8 mouse cellular contexts compared by ENCODE assay signal in genomic region chr15:80013256-80014030, GRCm38 (mm10). TPM values are rescaled to one million over a fixed set of nuclear protein-coding genes. Genes with fewer than 3 reads are reported as not detected.
DNase-seq lines count a peak whose midpoint lies in the region; ATAC-seq and TF ChIP-seq lines count a peak whose summit lies in the region.

No protein-coding gene starts in this region.

- under 1% methylated on average over 36 of the region's 36 CpGs for WGBS in heart, postnatal 0 days
- 2% methylated on average over 35 of the region's 36 CpGs for WGBS in limb, embryonic 11.5 days

- H3K4me1 ChIP-seq in heart, postnatal 0 days (ENCODE audit: control insufficient read depth, insufficient read depth), result peaks cover 25% of the 10 kb centered on the region
- peaks cover 18% of the 10 kb centered on the region for H3K4me1 ChIP-seq in limb, embryonic 11.5 days (ENCODE audit: control insufficient read depth, insufficient read depth, low read length)

- TF ChIP-seq CTCF in layer of hippocampus, adult 2 months (conservative IDR thresholded peaks at IDR 0.05), result no peak
- no peak for TF ChIP-seq CTCF in heart, postnatal 0 days (IDR thresholded peaks at IDR 0.05; ENCODE audit: low read depth)

- ATAC-seq in heart, postnatal 0 days (ENCODE audit: insufficient read depth, low read depth), result no peak
- no peak for ATAC-seq in limb, embryonic 11.5 days (ENCODE audit: insufficient number of reproducible peaks, low FRiP score, low TSS enrichment, low read depth)
- no peak for ATAC-seq in erythroid progenitor cell, adult 5-6 weeks (replicated peaks; ENCODE audit: low FRiP score, poor library complexity, severe bottlenecking)

- H3K4me2 ChIP-seq in heart, postnatal 0 days (ENCODE audit: low read depth, low read length), result peak overlapping the region; percentile 81
- peak overlapping the region; percentile 88 for H3K4me2 ChIP-seq in limb, embryonic 11.5 days (ENCODE audit: low read depth, severe bottlenecking)

- DNase-seq in layer of hippocampus, adult 2 months (ENCODE audit: low spot score in 2 of 2), result no peak
- no peak for DNase-seq in layer of hippocampus, adult 9-11 months
- peak; percentile 72 to 73 for DNase-seq in adrenal gland, postnatal 36 days
- no peak for DNase-seq in heart, postnatal 0 days (ENCODE audit: low spot score)
- peak; percentile 43 for DNase-seq in limb, embryonic 11.5 days (ENCODE audit: low spot score)
- peak; percentile 31 for DNase-seq in right cerebral cortex, postnatal 14 days
- no peak for DNase-seq in adipocyte (ENCODE audit: low spot score)

- H3K9me3 ChIP-seq in heart, postnatal 0 days (replicated peaks; ENCODE audit: control insufficient read depth, low read length), result no peaks in the 10 kb centered on the region
- H3K9me3 ChIP-seq in limb, embryonic 11.5 days (ENCODE audit: control insufficient read depth, low read length), result no peaks in the 10 kb centered on the region

- peak overlapping the region; percentile 90 for H3K4me3 ChIP-seq in layer of hippocampus, adult 2 months
- peak overlapping the region; percentile 56 for H3K4me3 ChIP-seq in heart, postnatal 0 days (ENCODE audit: low read depth, low read length)
- peak overlapping the region; percentile 55 for H3K4me3 ChIP-seq in limb, embryonic 11.5 days (ENCODE audit: low read depth, low read length)

- no peaks in the 10 kb centered on the region for H3K36me3 ChIP-seq in heart, postnatal 0 days (replicated peaks; ENCODE audit: control insufficient read depth, insufficient read depth, low read length)
- no peaks in the 10 kb centered on the region for H3K36me3 ChIP-seq in limb, embryonic 11.5 days (ENCODE audit: control insufficient read depth, insufficient read depth, low read length)

- TF ChIP-seq EP300 in heart, postnatal 0 days (IDR thresholded peaks at IDR 0.05; ENCODE audit: low read depth), result no peak

- H3K27ac ChIP-seq in layer of hippocampus, adult 2 months, result peak overlapping the region; percentile 99
- H3K27ac ChIP-seq in heart, postnatal 0 days (ENCODE audit: low read depth), result peak overlapping the region; percentile 56
- H3K27ac ChIP-seq in limb, embryonic 11.5 days (replicated peaks; ENCODE audit: low read depth, low read length), result no peak overlapping the region

- H3K9ac ChIP-seq in heart, postnatal 0 days (replicated peaks; ENCODE audit: low read depth, low read length), result peak overlapping the region; percentile 79
- H3K9ac ChIP-seq in limb, embryonic 11.5 days (ENCODE audit: low read length), result peak overlapping the region; percentile 61

- peaks cover 53% of the 10 kb centered on the region for H3K27me3 ChIP-seq in heart, postnatal 0 days (ENCODE audit: control insufficient read depth, insufficient read depth, low read length)
- peaks cover 79% of the 10 kb centered on the region for H3K27me3 ChIP-seq in limb, embryonic 11.5 days (ENCODE audit: control insufficient read depth, insufficient read depth, low read length)

RNA-seq across cellular contexts. Expression of gene Pdgfb, which starts 1.3 kb away (rescaled TPM):
- total RNA-seq in layer of hippocampus, adult 2 months (2021), result 10 to 100 TPM; 27.4 to 29.3 TPM
- 10 to 100 TPM; 31.7 to 39.4 TPM for total RNA-seq in adrenal gland, postnatal 36 days (2021)
- 32.2 and 33.7 TPM in 2 replicates for total RNA-seq in heart, postnatal 0 days (2014; rRNA removed; ENCODE audit: low replicate concordance)
- 3.3 and 3.5 TPM in 2 replicates for polyA plus RNA-seq in heart, postnatal 0 days (2015; fragmentation: Nextera tagmentation; extraction: Ambion mirVana)
- 1.6 and 2.4 TPM in 2 replicates for polyA plus RNA-seq in limb, embryonic 11.5 days (2014; fragmentation: Nextera tagmentation; extraction: Ambion mirVana)
- total RNA-seq in erythroid progenitor cell, adult 5-6 weeks (2015; ENCODE audit: low replicate concordance), result 1.3 TPM in 1 of 2 replicates, not detected in the other
- 1.6 TPM in 1 of 2 replicates, not detected in the other for total RNA-seq in erythroid progenitor cell, adult 5-6 weeks (2017; ENCODE audit: low replicate concordance)

RNA-seq across cellular contexts. Expression of gene Cbx7, which starts 42.5 kb away (rescaled TPM):
- total RNA-seq in layer of hippocampus, adult 2 months (2021), result 10 to 100 TPM; 49.8 to 50.3 TPM
- 10 to 100 TPM; 11.9 to 20.6 TPM for total RNA-seq in adrenal gland, postnatal 36 days (2021)
- 0.50 and 2.1 TPM in 2 replicates for total RNA-seq in heart, postnatal 0 days (2014; rRNA removed; ENCODE audit: low replicate concordance)
- 0.82 and 1.0 TPM in 2 replicates for polyA plus RNA-seq in heart, postnatal 0 days (2015; fragmentation: Nextera tagmentation; extraction: Ambion mirVana)
- 0.97 and 1.4 TPM in 2 replicates for polyA plus RNA-seq in limb, embryonic 11.5 days (2014; fragmentation: Nextera tagmentation; extraction: Ambion mirVana)
- total RNA-seq in erythroid progenitor cell, adult 5-6 weeks (2015; ENCODE audit: low replicate concordance), result 21.0 and 23.1 TPM in 2 replicates
- total RNA-seq in erythroid progenitor cell, adult 5-6 weeks (2017; ENCODE audit: low replicate concordance), result 12.1 and 15.4 TPM in 2 replicates

Comparison
In these comparisons a context has a peak if more than half of its experiments do, and no peak if none do; other contexts are left out.
1. DNase-seq: peak in adrenal gland, postnatal 36 days (2 of 2), limb, embryonic 11.5 days (single experiment) and right cerebral cortex, postnatal 14 days (single experiment); none in layer of hippocampus, adult 2 months (0 of 2), layer of hippocampus, adult 9-11 months (single experiment), heart, postnatal 0 days (single experiment) and adipocyte (single experiment).
2. RNA of gene Pdgfb, which starts 1.3 kb away (total RNA-seq): 31.7 to 39.4 TPM in adrenal gland, postnatal 36 days, 32.2 to 33.7 TPM in heart, postnatal 0 days and 27.4 to 29.3 TPM in layer of hippocampus, adult 2 months; 1.3 to 1.6 TPM in erythroid progenitor cell, adult 5-6 weeks; every median in the first group is over 10 times any median in the second.
3. Peak in every context shown above with its lines, with median percentiles within 50 percentile points of each other: H3K4me3 ChIP-seq.